Mouse (Mus musculus) forelimb bud, embryonic 11.5 days (tissue): Measurements from ENCODE around the gene Ttc3.
"Not testable (repeated sequence)": the region's sequence is repeated elsewhere in the genome, so short reads cannot be mapped to it uniquely, and the experiment has no call there.

ENCODE experiments used
- DNase-seq: peaks from one replicate; pipeline ENCODE4 v3.0.0-alpha.2; 2012; ENCODE audit warnings: low read depth, low spot score

Ttc3 gene

GRCm38 (mm10) chr16:94428948-94429347, 58.5 kb downstream of the Ttc3 start:
- DNase-seq, result no peak

- DNase-seq, result no peak
These were observed 65.2 kb downstream of the Ttc3 start for GRCm38 (mm10) chr16:94435495-94436234.

- no peak for DNase-seq
These were observed 66.4 kb downstream of the Ttc3 start for GRCm38 (mm10) chr16:94436801-94437200.

GRCm38 (mm10) chr16:94441361-94441760, 70.9 kb downstream of the Ttc3 start:
- DNase-seq, result peak; percentile 24

- DNase-seq, result no peak
These were observed 78.7 kb downstream of the Ttc3 start for GRCm38 (mm10) chr16:94449151-94449550.

GRCm38 (mm10) chr16:94449632-94450031, 79.2 kb downstream of the Ttc3 start:
- DNase-seq, result no peak

- DNase-seq, result no peak
These were observed 81.4 kb downstream of the Ttc3 start for GRCm38 (mm10) chr16:94451545-94452488.

GRCm38 (mm10) chr16:94452768-94453167, 82.3 kb downstream of the Ttc3 start:
- DNase-seq, result no peak

- DNase-seq, result no peak
These were observed 83.7 kb downstream of the Ttc3 start for GRCm38 (mm10) chr16:94454146-94454545.

- DNase-seq, result no peak
These were observed 93.6 kb downstream of the Ttc3 start for GRCm38 (mm10) chr16:94464067-94464466.

- DNase-seq, result no peak
These were observed 95.5 kb downstream of the Ttc3 start for GRCm38 (mm10) chr16:94465900-94466299.

GRCm38 (mm10) chr16:94466317-94466716, 95.9 kb downstream of the Ttc3 start:
- DNase-seq, result not testable (repeated sequence)

GRCm38 (mm10) chr16:94467337-94468055, 97.1 kb downstream of the Ttc3 start:
- no peak for DNase-seq

- no peak for DNase-seq
These were observed 98.0 kb downstream of the Ttc3 start for GRCm38 (mm10) chr16:94468391-94468790.

- no peak for DNase-seq
These were observed 102.1 kb downstream of the Ttc3 start for GRCm38 (mm10) chr16:94472515-94472951.

- no peak for DNase-seq
These were observed 102.8 kb downstream of the Ttc3 start for GRCm38 (mm10) chr16:94473086-94473822.

GRCm38 (mm10) chr16:94484752-94485535, 114.5 kb downstream of the Ttc3 start:
- DNase-seq, result no peak

GRCm38 (mm10) chr16:94487341-94487740, 116.9 kb downstream of the Ttc3 start:
- DNase-seq, result no peak

GRCm38 (mm10) chr16:94489326-94489725, 118.9 kb downstream of the Ttc3 start:
- no peak for DNase-seq

GRCm38 (mm10) chr16:94497176-94497575, 126.8 kb downstream of the Ttc3 start:
- DNase-seq, result not testable (repeated sequence)
